Mouse (Mus musculus): ENCODE measurements at regions not wholly inside any gene's neighbourhood (a gene's known extent, or its start where the extent isn't known, plus 50 kb on each side); places are given as distances from the start of the nearest gene placed in this dataset.

- TF ChIP-seq CTCF (IDR thresholded peaks at IDR 0.05; ENCODE audit: low read depth) = no peak
- no peak for TF ChIP-seq EP300 (IDR thresholded peaks at IDR 0.05; ENCODE audit: low read depth)
These were observed 78.6 kb upstream of the Foxq1 start for GRCm38 (mm10) chr13:31477171-31477867.
